7 mouse cellular contexts compared by ENCODE assay signal in the genomic region with DNA sequence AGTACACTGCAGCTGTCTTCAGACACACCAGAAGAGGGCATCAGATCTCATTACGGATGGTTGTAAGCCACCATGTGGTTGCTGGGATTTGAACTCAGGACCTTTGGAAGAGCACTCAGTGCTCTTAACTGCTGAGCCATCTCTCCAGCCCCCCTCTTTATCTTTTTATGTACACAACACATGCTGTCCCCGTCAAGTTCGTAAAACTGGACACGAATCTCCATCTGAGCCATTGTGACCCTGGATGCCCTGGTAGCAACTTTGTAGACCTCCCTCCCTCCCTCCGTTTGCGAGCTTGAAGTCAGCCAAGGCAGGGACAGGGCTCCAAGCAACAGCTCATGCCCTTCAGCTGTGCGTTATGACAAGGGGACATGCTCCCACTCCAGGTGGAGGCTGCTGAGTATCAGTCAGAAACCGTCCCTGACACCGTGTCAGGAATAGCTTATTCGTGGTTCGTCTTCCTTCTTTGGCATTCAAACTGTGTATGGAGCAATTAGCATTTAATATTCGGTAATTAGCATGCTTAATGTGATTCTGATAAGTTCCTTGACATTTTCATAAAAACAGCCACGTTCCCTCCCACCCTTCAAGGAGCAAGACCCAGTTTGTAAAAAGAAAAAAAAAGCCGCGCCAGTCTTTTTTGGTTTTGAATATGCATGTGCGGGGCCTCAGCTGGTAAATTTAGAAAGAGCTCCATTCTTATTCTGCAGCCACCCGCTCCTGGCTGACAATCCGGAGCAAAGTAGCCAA. TPM values are rescaled to one million over a fixed set of nuclear protein-coding genes. Genes with fewer than 3 reads are reported as not detected.
DNase-seq lines count a peak whose midpoint lies in the region; ATAC-seq and TF ChIP-seq lines count a peak whose summit lies in the region.

No protein-coding gene starts in this region.

- TF ChIP-seq CTCF in liver, adult 2 months (IDR thresholded peaks at IDR 0.05; ENCODE audit: low read depth, low read length): no peak
- TF ChIP-seq CTCF in olfactory bulb, adult 2 months (IDR thresholded peaks at IDR 0.05; ENCODE audit: insufficient read depth, low read depth, low read length): no peak

- peaks cover 18% of the 10 kb centered on the region for H3K4me1 ChIP-seq in lung, embryonic 16.5 days (replicated peaks; ENCODE audit: control insufficient read depth, insufficient read depth, low read length)
- peaks cover 25% of the 10 kb centered on the region for H3K4me1 ChIP-seq in forebrain, embryonic 16.5 days (replicated peaks; ENCODE audit: control insufficient read depth, insufficient read depth, low read length)
- H3K4me1 ChIP-seq in liver, adult 2 months (ENCODE audit: control insufficient read depth, insufficient read depth, low read length): peaks cover 10% of the 10 kb centered on the region
- H3K4me1 ChIP-seq in olfactory bulb, adult 2 months (ENCODE audit: control insufficient read depth, insufficient read depth, low read length): peaks cover 25% of the 10 kb centered on the region

- peak overlapping the region; percentile 74 for H3K4me2 ChIP-seq in lung, embryonic 16.5 days (ENCODE audit: low read depth, low read length)
- H3K4me2 ChIP-seq in forebrain, embryonic 16.5 days (ENCODE audit: low read length): peak overlapping the region; percentile 73

- no peaks in the 10 kb centered on the region for H3K9me3 ChIP-seq in lung, embryonic 16.5 days (ENCODE audit: control insufficient read depth, low read length)
- no peaks in the 10 kb centered on the region for H3K9me3 ChIP-seq in forebrain, embryonic 16.5 days (ENCODE audit: control insufficient read depth, low read length)

- peaks cover 9% of the 10 kb centered on the region; the same call in 1 of the 2 replicates for H3K79me2 ChIP-seq in liver, adult 2 months (ENCODE audit: control insufficient read depth, insufficient read depth, low read length)

- peak overlapping the region; percentile 77 for H3K27ac ChIP-seq in lung, embryonic 16.5 days (ENCODE audit: low read length)
- peak overlapping the region; percentile 88 for H3K27ac ChIP-seq in forebrain, embryonic 16.5 days (ENCODE audit: low read length)
- no peak overlapping the region; the same call in none of the 2 replicates for H3K27ac ChIP-seq in liver, adult 2 months (replicated peaks; ENCODE audit: insufficient read depth, low read depth, low read length)
- H3K27ac ChIP-seq in olfactory bulb, adult 2 months (ENCODE audit: insufficient read depth, low read depth, low read length): peak overlapping the region; percentile 69

- peak overlapping the region; percentile 92 for H3K4me3 ChIP-seq in lung, embryonic 16.5 days (ENCODE audit: low read length)
- H3K4me3 ChIP-seq in forebrain, embryonic 16.5 days (replicated peaks; ENCODE audit: low read length): peak overlapping the region; percentile 93
- H3K4me3 ChIP-seq in liver, adult 2 months (ENCODE audit: insufficient read depth, low read depth, low read length): peak overlapping the region; percentile 48
- H3K4me3 ChIP-seq in olfactory bulb, adult 2 months (ENCODE audit: insufficient read depth, low read depth, low read length): peak overlapping the region; percentile 51

- no peak for DNase-seq in lung, postnatal 25 days (ENCODE audit: low spot score)
- peak; percentile 56 to 59 for DNase-seq in cerebellum, postnatal 10 days
- no peak for DNase-seq in liver, adult 2 months (ENCODE audit: extremely low read depth, low read depth, low spot score)
- no peak for DNase-seq in urinary bladder, postnatal 10 days (ENCODE audit: low spot score)

- H3K9ac ChIP-seq in lung, embryonic 16.5 days (ENCODE audit: low read length): peak overlapping the region; percentile 69
- peak overlapping the region; percentile 55 for H3K9ac ChIP-seq in forebrain, embryonic 16.5 days (replicated peaks; ENCODE audit: low read depth, low read length)
- H3K9ac ChIP-seq in liver, adult 2 months (ENCODE audit: low read depth, low read length): peak overlapping the region; percentile 63

- 2% methylated on average over 18 of the region's 18 CpGs for WGBS in lung, embryonic 16.5 days
- WGBS in forebrain, embryonic 16.5 days: 3% methylated on average over 18 of the region's 18 CpGs
- WGBS in liver, adult 2 months: 5% methylated on average over 18 of the region's 18 CpGs
- WGBS in olfactory bulb, adult 2 months: 3% methylated on average over 18 of the region's 18 CpGs

- ATAC-seq in lung, embryonic 16.5 days (ENCODE audit: low read depth): no peak
- peak; percentile 29 for ATAC-seq in forebrain, embryonic 16.5 days

- H3K36me3 ChIP-seq in lung, embryonic 16.5 days (ENCODE audit: control insufficient read depth, insufficient read depth, low read length): peaks cover 18% of the 10 kb centered on the region
- peaks cover 11% of the 10 kb centered on the region for H3K36me3 ChIP-seq in forebrain, embryonic 16.5 days (ENCODE audit: control insufficient read depth, insufficient read depth)
- H3K36me3 ChIP-seq in liver, adult 2 months (ENCODE audit: control insufficient read depth, insufficient read depth, low read length): peaks cover 9% of the 10 kb centered on the region; the same call in 1 of the 2 replicates

- no peak for TF ChIP-seq POLR2A in liver, adult 2 months (IDR thresholded peaks at IDR 0.05; ENCODE audit: extremely low read depth, insufficient read depth, low read length)
- no peak for TF ChIP-seq POLR2A in olfactory bulb, adult 2 months (IDR thresholded peaks at IDR 0.05; ENCODE audit: insufficient read depth, low read depth, low read length)

- no peaks in the 10 kb centered on the region for H3K27me3 ChIP-seq in lung, embryonic 16.5 days (ENCODE audit: control insufficient read depth, insufficient read depth, low read depth, low read length)
- no peaks in the 10 kb centered on the region for H3K27me3 ChIP-seq in forebrain, embryonic 16.5 days (replicated peaks; ENCODE audit: control insufficient read depth, insufficient read depth, low read length)
- no peaks in the 10 kb centered on the region for H3K27me3 ChIP-seq in liver, adult 2 months (ENCODE audit: control insufficient read depth, insufficient read depth, low read length)

RNA-seq across cellular contexts. Expression of a gene that starts 0.7 kb away (rescaled TPM):
- polyA plus RNA-seq in lung, embryonic 16.5 days (2015; fragmentation: Nextera tagmentation; extraction: Ambion mirVana): 114 and 126 TPM in 2 replicates
- polyA plus RNA-seq in forebrain, embryonic 16.5 days (2015; fragmentation: Nextera tagmentation; extraction: Ambion mirVana): 187 and 190 TPM in 2 replicates
- 11.1 and 14.7 TPM in 2 replicates for total RNA-seq in liver, adult 2 months (2014; rRNA removed)
- 33.1 and 39.5 TPM in 2 replicates for polyA plus RNA-seq in liver, adult 2 months (2012; rRNA removed)
- not detected in 2 replicates for polyA plus RNA-seq in olfactory bulb, adult 2 months (2012; ENCODE audit: insufficient read depth, insufficient read length, low replicate concordance, missing spikeins)

RNA-seq across cellular contexts. Expression of a gene that starts 11.8 kb away (rescaled TPM):
- 0.44 and 0.93 TPM in 2 replicates for polyA plus RNA-seq in lung, embryonic 16.5 days (2015; fragmentation: Nextera tagmentation; extraction: Ambion mirVana)
- 0.56 and 1.0 TPM in 2 replicates for polyA plus RNA-seq in forebrain, embryonic 16.5 days (2015; fragmentation: Nextera tagmentation; extraction: Ambion mirVana)
- total RNA-seq in liver, adult 2 months (2014; rRNA removed): 191 and 270 TPM in 2 replicates
- 712 and 829 TPM in 2 replicates for polyA plus RNA-seq in liver, adult 2 months (2012; rRNA removed)
- polyA plus RNA-seq in olfactory bulb, adult 2 months (2012; ENCODE audit: insufficient read depth, insufficient read length, low replicate concordance, missing spikeins): not detected in 2 replicates

RNA-seq across cellular contexts. Expression of a gene that starts 32.4 kb away (rescaled TPM):
- 83.6 and 90.8 TPM in 2 replicates for polyA plus RNA-seq in lung, embryonic 16.5 days (2015; fragmentation: Nextera tagmentation; extraction: Ambion mirVana)
- polyA plus RNA-seq in forebrain, embryonic 16.5 days (2015; fragmentation: Nextera tagmentation; extraction: Ambion mirVana): 105 and 107 TPM in 2 replicates
- 12.7 and 16.0 TPM in 2 replicates for total RNA-seq in liver, adult 2 months (2014; rRNA removed)
- 9.1 and 9.8 TPM in 2 replicates for polyA plus RNA-seq in liver, adult 2 months (2012; rRNA removed)
- polyA plus RNA-seq in olfactory bulb, adult 2 months (2012; ENCODE audit: insufficient read depth, insufficient read length, low replicate concordance, missing spikeins): not detected in 2 replicates

RNA-seq across cellular contexts. Expression of a gene that starts 36.2 kb away (rescaled TPM):
- polyA plus RNA-seq in lung, embryonic 16.5 days (2015; fragmentation: Nextera tagmentation; extraction: Ambion mirVana): 320 and 367 TPM in 2 replicates
- 277 and 319 TPM in 2 replicates for polyA plus RNA-seq in forebrain, embryonic 16.5 days (2015; fragmentation: Nextera tagmentation; extraction: Ambion mirVana)
- total RNA-seq in liver, adult 2 months (2014; rRNA removed): 87.2 and 111 TPM in 2 replicates
- 33.2 and 33.4 TPM in 2 replicates for polyA plus RNA-seq in liver, adult 2 months (2012; rRNA removed)
- polyA plus RNA-seq in olfactory bulb, adult 2 months (2012; ENCODE audit: insufficient read depth, insufficient read length, low replicate concordance, missing spikeins): 433 and 939 TPM in 2 replicates

RNA-seq across cellular contexts. Expression of a gene that starts 52.5 kb away (rescaled TPM):
- not detected in 2 replicates for polyA plus RNA-seq in lung, embryonic 16.5 days (2015; fragmentation: Nextera tagmentation; extraction: Ambion mirVana)
- not detected in 2 replicates for polyA plus RNA-seq in forebrain, embryonic 16.5 days (2015; fragmentation: Nextera tagmentation; extraction: Ambion mirVana)
- not detected in 2 replicates for total RNA-seq in liver, adult 2 months (2014; rRNA removed)
- not detected in 2 replicates for polyA plus RNA-seq in liver, adult 2 months (2012; rRNA removed)
- not detected in 2 replicates for polyA plus RNA-seq in olfactory bulb, adult 2 months (2012; ENCODE audit: insufficient read depth, insufficient read length, low replicate concordance, missing spikeins)

Comparison
In these comparisons a context has a peak if more than half of its experiments do, and no peak if none do; other contexts are left out.
1. DNase-seq: peak in cerebellum, postnatal 10 days (2 of 2); none in lung, postnatal 25 days (single experiment), liver, adult 2 months (single experiment) and urinary bladder, postnatal 10 days (single experiment).
2. RNA of a gene that starts 0.7 kb away (polyA plus RNA-seq): 187 to 190 TPM in forebrain, embryonic 16.5 days, 114 to 126 TPM in lung, embryonic 16.5 days and 33.1 to 39.5 TPM in liver, adult 2 months; not detected in olfactory bulb, adult 2 months; every median in the first group is over 10 times any median in the second.
3. RNA of a gene that starts 11.8 kb away (polyA plus RNA-seq): 712 to 829 TPM in liver, adult 2 months; 0.56 to 1.0 TPM in forebrain, embryonic 16.5 days, 0.44 to 0.93 TPM in lung, embryonic 16.5 days and not detected in olfactory bulb, adult 2 months; every median in the first group is over 100 times any median in the second.
4. Peak in every context shown above with its lines, with median percentiles within 50 percentile points of each other: H3K4me3 ChIP-seq and H3K9ac ChIP-seq.